Mouse (Mus musculus) megakaryocyte, adult 5-6 weeks (primary cell): ENCODE measurements around the gene Psrc1. TPM values are rescaled to one million over a fixed set of nuclear protein-coding genes. Genes with fewer than 3 reads are reported as not detected.

ENCODE experiments used
- ATAC-seq: 2 replicates; pipeline ENCODE4 v1.8.0; 2016; ENCODE audit warnings: mild to moderate bottlenecking, inconsistent platforms; ENCODE audit not compliant: poor library complexity, severe bottlenecking
- total RNA-seq, 2 experiments: library from RNA; stranded (forward) in 1 of 2; stranded (reverse) in 1 of 2; fragments of 153-499, 151-499 nt in 1 of 2; fragments of 221-1000, 200-1000 nt in 1 of 2; gene quantifications; 2 replicates each; pipeline versions ENCODE4 v1.2.3 to v1.2.4; 2015 to 2017

Psrc1 gene
- total RNA-seq (2015) (11.9 and 12.2 TPM in 2 replicates), total RNA-seq (2017) (12.8 and 15.4 TPM in 2 replicates)

DNA sequence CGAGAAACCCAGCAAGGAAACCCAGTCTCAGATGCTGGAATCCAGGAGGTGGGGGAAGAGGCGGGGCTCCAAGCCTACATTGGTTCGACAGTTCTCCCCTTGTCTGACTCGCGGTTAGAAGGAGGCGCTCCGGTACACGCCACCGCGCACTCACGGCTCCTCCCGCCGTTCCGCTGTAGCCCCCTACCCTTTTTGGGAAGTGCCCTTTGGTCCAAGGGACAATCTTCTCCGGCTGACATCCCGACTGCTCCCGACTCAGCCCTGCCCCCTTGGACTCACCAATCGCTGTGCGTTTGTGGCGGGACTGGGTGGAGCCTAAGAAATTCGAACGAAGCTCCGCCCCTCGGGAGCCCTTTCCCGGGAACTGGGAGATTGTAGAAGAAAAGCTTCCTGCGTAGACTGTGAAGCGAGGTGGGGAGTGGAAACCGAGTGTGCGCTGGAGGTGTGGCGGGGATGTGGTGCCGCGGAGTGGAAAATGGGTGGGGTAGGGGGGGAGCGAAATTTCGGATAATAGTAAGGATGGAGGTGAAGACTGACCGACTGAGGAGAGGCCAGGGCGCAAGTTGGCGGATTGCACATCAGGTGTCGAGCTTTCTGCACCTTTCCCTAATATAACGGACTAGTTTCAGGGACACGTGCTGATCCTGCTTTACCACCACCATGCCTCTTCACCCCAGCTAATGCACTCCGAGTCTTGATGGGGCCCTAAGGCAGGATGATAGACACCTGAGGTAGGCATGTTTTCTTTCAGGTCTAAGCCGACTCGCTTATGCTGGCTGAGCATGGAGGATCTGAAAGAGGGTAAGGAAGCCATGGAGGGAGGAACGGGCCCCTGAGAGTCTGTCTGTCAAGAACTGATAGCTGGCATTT, at the start of gene Psrc1:
Psrc1 (plus strand) TSS at position 355 of the 870 bp plus-strand sequence.
- peak; percentile 82 for ATAC-seq

DNA sequence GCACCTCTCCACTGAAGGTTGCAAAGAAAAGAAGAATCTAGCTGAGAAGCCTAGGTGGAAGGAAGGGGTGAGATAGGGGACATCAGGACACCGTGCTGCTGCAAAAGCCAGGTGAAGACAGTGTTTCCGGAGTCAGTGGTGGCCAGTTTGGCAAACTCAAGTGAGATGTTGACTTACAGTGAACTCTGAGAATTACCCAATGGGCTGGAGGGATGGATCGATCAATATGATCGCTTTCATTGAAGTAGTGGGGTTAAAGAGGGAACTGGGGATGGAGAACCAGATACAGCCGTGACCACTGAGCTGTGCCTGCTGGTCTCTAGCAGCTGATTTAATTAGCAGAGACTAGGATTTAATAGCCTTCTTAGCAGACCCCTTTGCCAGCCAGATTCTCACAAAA, 46.8 kb upstream of the Psrc1 start:
- ATAC-seq = no peak

DNA sequence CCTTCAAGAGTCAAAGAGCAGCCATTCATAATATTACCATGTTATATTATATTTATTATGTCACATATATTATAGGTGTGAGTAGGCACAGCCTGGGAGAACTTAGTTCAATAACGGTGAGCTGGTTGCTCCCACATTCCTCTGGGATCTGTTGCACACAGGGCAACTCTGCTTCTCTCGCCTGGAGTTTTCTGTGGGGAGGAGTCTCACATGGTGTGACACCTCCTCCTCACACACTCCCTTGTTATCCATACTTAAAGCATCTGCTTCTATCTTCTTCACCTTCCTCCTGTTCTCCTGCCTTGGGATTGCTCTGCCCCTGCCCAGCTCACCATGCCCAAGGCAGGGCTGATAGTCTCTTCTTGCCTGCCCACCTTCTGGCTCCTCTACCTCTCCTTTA, 42.6 kb upstream of the Psrc1 start:
- no peak for ATAC-seq

DNA sequence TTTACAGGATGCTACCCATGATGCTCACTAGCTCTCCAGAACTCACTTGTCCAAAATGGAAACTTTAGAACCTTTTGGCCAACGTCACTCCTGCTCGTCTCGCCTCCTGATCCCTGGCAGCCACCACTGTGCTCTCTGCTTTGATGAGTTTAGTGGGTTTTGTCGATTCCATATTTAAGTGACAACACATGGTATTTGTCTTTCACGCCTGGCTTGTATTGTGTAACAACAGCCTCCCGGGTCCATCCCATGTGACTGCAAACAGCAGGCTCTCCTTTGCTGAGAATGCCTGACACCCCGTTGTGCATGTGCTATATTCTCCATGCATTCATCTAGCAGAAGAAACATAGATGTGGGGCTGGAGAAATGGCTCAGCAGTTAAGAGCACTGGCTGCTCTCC, 41.5 kb upstream of the Psrc1 start:
- ATAC-seq = no peak

DNA sequence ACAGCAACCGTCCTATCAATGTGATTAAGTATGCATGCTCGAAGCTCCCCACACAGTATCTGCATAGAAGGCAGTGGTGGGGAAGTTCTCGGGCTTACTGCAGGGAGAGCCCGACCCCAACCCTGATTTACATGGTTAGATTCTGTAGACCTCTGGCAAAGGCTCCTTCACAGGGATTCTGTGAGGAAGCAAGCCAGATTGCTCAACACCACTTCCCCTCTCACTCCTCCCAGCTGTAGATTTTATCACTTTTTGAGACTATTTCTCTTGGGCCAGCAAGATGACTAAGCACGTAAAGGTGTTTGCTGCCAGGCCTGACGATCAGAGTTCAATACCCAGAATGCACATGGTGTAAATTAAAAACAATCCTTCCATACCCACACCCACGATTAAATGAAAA, 37.8 kb upstream of the Psrc1 start:
- peak; percentile 70 for ATAC-seq

DNA sequence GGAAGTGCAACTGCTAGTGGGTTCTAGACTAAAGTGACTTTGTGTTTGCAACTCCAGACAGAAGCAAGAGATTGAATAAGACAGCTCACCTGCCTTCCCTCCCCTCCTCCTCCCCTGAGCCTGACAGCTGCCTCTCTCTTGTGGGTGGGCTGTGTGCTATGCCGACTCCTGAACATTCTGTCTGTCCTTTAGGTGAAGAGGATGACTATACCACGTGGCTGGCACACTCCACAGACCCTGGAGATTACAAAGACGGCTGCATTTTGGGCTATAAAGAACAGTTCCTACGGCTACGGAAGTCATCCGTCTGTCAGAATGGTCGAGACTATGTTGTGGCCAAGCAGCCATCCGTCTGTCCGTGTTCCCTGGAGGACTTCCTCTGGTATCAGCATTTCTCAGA, 35.3 kb upstream of the Psrc1 start:
- peak; percentile 39; the same call in 1 of the 2 replicates for ATAC-seq

DNA sequence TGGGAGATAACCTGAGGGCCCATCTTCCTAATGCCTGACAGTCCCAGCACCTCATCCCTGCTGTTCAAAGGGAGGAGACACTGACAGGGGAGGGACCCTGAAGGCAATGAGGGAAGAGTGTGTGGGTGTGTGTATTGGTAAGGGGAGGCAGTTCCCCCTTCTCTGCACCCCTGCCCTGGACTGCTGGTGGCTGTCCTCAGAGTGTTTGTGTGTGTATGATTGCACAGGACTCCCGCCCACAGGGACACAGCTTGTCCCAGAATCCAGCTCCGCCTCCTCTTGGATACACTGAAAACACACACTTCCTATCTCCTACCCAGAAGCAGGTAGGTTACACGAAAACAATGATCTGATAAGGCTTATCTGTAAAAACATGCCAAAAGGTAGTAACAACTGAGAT, 28.4 kb upstream of the Psrc1 start:
- ATAC-seq = no peak

DNA sequence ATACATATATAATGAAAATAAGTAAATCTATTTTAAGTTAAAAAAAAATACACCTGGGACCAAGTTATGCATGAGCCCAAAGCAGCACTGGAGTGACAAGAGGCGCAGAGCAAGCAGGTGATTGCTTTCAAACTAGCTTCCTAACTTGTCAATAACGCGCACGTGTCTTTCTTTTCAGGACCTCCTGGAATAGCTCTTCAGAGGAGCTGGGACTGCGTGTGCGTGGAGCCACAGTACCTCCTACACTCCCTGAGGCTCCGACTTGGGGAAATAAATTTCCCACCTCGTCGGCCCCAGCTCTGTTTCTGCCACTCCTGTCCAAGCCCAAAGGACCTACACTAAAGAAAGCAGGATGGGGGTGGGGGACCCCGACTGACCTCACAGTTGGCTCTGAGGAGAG, 26.6 kb upstream of the Psrc1 start:
- ATAC-seq = no peak

DNA sequence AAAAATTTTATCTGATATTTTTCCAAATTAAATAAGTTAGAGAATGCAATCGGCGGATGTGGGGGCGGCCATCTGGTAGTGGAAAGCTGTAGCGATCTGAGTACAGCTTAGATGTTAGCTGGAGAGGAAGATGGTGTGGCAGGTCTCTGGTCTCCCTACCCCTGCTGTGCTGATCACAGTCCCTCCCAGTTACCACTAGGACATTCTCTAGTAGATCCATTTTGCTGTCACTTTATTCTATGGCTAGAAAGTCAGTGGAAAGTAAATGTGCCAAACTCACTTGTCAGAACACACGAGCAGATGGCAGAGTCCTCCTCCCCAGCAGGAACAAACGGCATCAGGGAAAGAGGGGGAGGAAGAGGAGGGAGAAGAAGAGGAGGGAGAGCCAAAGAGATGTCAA, 25.2 kb upstream of the Psrc1 start:
- no peak for ATAC-seq

DNA sequence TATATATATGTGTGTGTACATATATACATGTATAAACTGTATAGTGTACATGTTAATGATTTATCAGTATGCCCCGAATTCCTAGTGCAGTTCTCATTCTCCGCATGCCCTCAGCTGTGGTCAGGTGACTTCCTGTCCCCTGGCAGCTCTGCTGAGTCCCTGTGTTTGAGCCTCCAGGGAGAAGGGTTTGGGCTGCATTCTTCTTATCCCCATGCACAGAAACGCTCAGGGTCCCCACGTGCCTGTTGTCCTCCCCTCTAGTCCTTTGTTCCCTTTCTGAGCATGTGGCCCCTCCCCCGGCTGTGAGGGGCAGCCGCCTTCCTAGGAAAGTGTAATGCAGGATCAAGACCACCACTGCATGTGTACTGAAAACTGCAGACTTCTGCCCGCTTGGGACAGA, 22.7 kb upstream of the Psrc1 start:
- no peak for ATAC-seq

DNA sequence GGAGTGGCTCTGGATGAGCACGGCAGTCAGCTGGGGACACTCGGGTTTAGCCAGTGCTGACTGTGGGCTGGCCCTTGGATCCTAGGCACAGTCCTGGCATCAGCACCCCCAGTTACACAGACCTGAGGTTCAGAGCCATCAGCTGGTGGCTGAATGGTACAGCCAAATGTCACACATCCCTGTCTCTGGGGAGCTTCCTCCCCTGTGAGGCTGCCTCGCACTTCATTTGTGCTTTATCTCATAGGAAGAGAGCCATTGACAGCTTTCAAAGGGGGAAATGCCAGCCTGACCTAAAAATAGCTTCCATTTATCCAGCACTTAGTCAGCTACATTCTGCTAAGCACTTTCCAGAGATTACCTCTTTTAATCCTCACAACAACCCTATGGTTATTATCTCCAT, 20.0 kb upstream of the Psrc1 start:
- ATAC-seq = no peak

DNA sequence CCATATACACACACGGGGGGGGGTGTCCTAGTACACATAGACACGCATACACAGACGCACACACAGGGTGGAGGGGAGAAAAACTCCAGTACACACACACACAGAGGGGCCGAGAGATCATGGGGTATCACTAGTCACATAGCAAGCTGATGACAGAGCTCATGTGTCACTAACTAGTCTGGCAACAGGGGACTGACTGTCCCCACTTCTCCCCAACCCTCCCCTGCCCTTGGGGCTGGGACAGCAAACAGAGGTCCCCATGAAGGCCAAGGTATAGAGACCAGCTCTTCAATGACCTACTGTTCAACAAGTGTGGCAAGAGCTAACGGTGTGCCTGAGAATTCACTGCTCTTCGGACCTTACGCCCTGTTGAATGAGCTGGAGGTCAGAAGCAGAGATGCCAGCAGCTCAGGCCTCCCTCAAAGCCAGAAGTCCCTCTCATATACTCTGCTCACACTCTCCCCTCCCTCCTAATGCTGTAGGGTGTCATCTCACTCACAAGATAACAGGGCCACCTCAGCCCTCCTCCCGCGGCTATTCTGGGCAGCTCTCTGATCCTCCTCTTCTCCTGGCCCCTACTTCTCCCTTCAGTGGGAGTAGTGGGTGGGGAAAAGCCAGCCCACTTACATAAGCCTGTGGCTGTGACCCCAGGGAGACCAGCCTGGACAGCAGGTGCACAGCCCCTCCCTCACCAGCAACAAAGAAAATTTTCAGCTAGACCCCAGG, 19.2 kb upstream of the Psrc1 start, which contains the start of gene Mybphl:
Mybphl (plus strand) TSS at position 642 of the 726 bp plus-strand sequence.
- ATAC-seq = no peak

DNA sequence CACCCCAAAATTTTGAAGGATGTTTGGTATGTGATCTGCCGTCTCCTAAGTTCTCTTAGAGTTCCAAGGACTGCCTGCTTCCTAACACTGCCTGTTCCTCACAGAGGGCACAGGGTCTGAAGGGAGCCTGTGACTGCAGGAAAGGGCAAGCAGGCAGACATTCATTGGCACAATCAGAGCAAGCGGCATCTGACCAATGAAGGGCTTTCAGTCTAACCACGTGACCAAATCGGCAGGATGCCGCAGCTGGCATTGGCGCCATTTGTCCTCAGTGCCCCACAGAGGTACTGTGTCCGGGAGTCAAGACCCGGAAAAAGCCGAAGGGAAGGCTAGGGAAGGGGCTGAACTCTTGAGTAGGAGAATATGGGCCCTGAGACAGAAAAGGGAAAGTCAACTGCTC, 16.5 kb upstream of the Psrc1 start:
- ATAC-seq = no peak

DNA sequence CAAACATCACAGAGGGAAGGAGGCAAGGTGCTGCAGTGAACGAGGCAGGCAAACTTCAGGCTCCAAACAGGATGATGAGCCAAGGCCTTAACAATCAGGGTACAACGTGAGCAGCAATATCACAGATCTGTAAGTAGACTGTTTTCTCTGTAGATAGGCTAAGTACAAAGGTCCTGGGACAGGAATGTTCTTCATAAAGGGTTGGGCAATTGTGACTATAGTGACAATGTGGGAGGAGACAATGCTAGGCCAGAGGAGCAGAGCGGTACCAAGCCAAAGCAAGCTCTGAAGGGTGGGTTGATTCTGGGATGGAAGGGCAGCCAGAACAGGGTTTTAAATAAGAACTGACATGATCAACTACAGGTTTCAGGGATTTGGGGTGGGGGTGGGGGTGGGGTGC, 15.8 kb upstream of the Psrc1 start:
- no peak for ATAC-seq

DNA sequence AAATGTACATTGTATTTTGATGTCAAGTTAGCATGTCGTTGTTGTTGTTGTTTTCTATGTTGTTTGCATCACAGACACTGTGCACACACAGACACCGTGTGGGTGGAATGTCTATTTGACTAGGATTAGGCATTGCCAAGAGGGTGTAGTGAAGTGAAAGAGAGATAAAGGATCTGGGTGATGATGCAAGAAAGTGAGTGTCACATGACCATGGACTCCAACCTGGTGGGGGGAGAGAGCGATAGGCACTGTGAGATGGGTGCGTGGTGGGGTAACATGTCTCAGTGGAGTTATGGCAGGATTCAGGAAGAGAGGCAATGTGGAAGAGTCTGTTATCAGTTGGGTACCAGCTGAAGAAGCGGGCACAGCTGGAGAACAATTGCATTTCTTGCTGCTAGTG, 14.9 kb upstream of the Psrc1 start:
- no peak for ATAC-seq

DNA sequence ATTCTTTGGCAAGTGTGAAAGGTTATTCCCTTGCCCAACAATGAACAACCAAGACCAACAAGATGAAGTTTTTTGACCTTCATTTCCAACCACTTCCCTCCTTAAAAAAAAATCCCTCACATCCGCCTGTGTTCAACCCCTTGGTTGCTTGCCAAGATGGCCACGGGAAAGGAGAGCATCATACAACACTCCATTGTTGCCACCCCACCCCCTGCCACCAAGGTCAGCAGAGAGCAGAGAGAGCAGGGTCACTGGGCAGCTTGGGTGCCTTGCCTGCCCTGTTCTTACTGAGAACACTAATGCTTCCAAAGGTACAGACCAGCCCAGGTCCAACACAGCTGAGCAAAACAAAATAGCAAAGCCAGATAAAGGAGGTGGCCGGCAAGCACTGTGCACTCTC, 11.4 kb upstream of the Psrc1 start:
- ATAC-seq = no peak

DNA sequence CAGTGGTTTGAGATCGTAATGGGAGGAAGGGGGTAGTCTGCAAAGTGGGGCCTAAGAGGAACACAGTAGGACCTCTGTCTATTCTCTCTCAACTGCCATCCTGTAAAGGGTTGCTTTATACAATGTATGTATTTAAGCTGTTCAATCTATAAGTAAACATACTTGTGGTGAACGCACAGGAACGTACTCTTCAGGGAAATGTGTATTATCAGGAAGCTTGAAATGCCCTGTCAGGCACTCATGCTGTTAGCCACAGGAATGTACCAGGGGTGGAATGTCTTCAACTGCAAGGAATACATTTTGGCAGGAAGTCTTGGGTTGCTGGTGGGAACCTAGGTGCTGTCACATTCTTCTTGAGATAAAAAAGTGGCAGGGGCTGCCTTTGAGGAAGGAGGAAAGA, 10.9 kb upstream of the Psrc1 start:
- ATAC-seq = no peak

DNA sequence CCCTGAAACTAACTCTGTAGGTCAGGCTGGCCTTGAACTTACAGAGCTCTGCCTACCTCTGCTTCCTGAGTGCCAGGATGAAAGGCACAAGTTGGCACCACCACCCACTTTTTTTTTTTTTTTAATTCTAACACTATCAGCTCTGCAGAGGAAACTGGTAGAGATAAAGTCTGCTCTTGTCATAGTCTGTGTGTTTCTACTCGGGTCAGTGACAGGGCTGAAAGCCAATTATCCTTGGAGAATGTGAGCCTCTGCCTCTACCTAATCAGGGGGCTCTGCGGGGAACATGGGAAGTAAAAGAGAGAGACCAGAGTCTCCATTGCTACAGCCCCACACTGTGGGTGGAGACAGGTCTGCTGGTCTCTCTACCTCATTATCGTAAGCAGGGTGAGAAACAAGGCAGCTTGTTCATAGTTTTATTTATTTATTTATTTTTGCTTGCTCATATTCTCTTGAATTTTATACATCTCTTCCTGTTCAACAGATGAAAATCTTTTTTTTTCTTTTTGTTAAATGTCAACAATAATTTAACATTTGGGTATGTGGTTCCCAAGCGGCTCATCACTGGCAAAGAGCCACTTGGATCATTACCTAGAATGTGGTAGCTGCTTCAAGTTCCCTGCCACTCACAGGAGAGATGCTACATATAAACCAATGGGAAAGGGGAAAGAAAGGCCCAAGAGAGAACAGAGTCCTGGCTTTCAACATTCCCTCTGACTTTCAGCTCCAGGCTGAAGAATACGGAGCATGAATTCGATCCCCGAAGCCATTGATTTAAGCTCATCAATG, 4.6 kb upstream of the Psrc1 start:
- no peak for ATAC-seq

DNA sequence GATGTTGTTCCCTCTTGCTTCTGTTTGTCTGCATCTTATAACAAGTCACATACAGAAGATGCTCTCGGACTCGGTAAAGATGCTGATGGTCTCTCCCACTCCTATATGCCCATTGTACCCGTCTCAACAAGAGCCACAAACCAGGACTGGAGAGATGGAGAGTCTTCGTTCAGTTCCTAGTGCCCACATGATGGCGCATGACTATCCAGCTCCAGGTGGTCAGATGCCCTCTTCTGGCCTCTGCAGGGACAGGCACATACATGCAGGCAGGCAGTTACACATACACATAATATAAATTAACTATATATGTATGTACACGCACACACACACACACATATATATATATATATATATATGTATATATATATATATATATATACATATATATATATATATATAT, 2.9 kb upstream of the Psrc1 start:
- ATAC-seq = 0 out of 2 replicates have a peak, but pooled peaks have one; percentile 29

DNA sequence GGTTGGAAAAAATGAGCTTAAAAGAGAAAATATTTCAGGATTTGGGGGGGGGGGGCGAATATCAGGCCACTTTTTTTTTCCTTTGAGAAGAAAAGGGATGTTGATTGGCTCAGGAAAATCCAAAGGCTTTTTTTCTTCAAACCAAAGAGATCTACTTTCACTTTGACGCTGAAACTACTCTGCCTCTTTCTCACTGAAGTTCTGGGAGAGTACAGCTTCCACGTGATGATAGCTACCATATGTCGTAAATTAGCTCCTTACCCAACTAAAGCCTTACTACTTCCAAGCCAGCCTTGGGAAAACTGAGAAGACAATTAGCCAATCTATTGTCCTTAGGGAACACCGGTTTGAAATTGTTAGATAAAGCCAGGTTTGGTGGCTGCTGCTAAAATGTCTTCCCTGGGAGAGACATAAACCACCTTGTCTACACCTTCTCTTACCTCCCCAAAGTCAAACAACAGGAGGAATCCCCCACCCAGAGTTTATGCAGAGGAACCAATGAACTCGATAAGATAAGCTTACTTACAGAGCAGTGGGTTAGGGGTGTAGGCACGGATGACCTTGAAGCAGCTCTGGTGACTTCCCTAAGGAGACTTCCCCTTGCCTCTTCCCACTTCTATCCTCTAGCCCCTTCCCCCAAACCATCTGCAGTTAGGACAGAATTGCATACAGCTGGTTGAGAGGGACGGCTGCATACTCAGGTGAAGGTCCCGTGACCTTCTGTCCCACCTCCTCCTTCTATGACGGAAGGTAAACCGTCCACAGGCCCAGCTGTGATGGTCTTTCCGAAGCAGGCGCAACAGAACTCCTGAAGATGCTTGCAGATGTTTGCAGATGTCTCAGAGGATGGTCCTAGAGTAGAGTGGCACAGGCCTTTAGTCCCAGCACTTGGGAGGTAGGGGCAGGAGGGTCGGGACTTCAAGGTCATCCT, 1.4 kb upstream of the Psrc1 start:
- ATAC-seq = peak; percentile 32
